Mouse (Mus musculus): Measurements from ENCODE around the gene Gm21149.
"Not testable (repeated sequence)": the region's sequence is repeated elsewhere in the genome, so short reads cannot be mapped to it uniquely, and the experiment has no call there.

The Gm21149 gene

GRCm38 (mm10) chr5:15463561-15463960 is 12.8 kb downstream of the Gm21149 start:
- in situ Hi-C loops (cut with MboI, MseI): loop anchor here (5.0 kb wide), 1 partner anchor 49 kb away; no protein-coding TSS in a partner anchor

GRCm38 (mm10) chr5:15461613-15462012 is 14.7 kb downstream of the Gm21149 start:
- in situ Hi-C loops (cut with MboI, MseI): loop anchor here (5.0 kb wide), 1 partner anchor 51 kb away; no protein-coding TSS in a partner anchor

- in situ Hi-C loops (cut with MboI, MseI): not testable (repeated sequence)
These were observed 18.3 kb downstream of the Gm21149 start for GRCm38 (mm10) chr5:15457865-15458571.
